Mouse (Mus musculus): Measurements from ENCODE around the gene Slc9b2.

Gene Slc9b2

DNA sequence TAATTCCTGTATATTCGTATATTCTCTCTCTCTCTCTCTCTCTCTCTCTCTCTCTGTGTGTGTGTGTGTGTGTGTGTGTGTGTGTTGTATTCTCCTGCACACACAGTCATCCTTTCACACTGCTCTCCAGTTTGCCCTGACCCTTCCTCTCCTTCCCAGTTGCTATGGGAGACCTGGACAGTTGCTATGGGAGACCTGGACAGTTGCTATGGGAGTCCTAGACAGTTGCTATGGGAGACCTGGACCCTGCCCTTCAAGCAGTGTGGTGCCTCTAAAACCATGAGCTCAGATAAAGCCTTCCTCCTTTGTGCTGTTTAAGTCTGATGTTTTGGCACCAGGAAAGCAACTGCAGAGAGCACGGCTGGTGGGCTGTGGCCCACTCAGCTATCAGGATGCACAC, 6.2 kb downstream of the Slc9b2 start:
- DNase-seq, result no peak

DNA sequence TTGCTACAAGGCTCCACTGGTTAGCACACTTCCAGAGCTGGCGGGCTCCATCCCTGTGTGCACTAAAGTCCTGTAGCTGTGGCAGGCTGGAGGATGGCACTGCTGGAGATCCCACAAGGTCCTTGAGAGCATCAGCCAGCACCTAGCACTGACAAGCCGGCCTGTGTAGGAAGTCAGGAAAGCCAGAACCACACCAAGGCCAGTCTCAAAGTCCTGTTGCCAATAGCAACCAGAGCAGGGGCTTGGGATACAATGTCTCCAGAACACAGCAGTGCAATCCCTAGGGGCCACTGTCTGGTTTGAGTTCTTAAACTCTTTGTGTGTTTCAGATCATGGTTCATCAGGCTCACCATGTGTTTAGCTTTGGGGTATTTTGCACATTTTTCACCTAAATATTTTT, 7.3 kb downstream of the Slc9b2 start:
- no peak for DNase-seq

DNA sequence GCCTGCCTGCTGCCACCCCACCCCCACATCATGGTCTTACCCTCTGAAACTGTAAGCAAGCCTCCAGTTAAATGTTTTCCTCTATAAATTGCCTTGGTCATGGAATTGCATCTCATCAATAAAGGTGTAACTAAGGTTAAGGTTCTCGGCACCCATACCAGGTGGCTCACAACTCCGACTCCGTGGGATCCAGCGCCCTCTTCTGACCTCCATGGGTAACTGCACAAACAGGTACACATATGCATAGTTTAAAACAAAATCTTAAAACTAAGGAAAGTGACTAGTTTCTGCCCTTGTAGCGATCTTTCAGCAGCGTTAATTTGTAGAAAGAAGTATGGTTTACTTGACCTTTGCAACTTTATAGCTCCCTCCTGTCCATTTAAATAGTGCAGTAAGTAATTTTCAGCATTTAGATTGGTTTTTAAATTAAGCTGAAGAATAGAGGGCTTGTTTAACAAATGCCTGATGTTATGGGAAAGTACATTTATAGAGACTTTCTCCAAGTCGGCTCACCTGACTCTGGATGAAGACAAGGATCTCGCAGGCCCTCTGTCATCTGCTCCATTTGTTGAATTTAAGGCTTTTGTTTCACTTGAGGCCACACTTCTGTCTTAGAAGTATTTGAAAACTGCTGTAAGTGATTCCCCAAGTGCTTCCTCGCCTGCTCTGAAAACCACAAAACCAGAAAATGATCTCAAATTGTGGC, 8.4 kb downstream of the Slc9b2 start:
- no peak for DNase-seq

DNA sequence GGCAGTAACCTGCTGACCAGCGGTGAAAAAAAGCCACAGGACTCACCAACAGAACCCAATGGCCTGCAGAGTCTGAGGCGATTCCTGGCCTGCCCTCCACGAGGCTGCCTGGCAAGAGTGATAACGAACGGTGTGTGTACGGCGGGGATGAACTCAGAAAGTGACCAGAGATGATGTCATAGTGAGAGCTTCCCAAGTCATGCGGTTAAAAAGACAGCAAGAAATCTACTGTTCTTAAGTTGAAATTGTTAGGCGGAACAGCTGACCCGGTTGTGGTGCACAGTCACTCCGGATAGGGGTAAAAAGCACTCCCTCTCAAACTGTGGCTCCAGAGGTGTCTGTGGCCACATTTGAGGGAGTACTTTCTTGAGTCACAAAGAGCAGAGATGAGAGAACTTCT, 10.8 kb downstream of the Slc9b2 start:
- no peak for DNase-seq

DNA sequence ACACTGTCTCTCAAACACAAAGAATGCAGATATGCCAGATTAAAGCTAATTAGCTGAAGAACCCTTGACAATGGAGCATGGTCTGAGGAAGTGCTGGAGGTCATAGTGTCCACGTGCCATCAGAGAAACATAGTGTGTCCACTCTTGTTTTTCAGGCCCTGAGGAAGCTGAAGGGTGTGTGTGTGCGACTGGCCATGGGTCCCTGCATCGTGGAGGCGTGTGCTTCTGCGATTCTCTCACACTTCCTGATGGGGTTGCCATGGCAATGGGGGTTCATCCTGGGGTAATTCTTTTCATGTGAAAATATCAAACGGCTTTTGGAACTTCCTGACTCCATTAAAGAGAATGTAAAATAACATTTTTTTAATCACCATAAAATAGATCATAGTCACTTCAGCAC, 16.9 kb downstream of the Slc9b2 start:
- no peak for DNase-seq

DNA sequence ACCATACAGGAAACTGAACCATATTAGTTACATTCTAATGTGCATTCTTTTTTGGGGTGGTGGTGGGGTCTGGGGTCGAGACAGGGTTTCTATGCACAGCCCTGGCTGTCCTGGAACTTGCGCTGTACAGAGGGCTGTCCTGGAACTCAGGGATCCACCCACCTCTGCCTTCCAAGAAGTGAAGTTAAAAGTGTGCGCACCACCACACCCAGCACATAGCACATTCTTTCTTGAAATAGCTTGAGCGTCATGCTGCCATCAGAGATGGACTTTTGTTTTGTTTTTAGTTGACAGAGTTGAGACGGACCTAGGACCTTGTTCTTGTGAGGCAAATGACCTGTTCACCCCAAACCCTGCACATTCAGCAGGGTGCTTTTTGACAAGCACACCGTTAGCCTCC, 19.7 kb downstream of the Slc9b2 start:
- DNase-seq, result no peak

DNA sequence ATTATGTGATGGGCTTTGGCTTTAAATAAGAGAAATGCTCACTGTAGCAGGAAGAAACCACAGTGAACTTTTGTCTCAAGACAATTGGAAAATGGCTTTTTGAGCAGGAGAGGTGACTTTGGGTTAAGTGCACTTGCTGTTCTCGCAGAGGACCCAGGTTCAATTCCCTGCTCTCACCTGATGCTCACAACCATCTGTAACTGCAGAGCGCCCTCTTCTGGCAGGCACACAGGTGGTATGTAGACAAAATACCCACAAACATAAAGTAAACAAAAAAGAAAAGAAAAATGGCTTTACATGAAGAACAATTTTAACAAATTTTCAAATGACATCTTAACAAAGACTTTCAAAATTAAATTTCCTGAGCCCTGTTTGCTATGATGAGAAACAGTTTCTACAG, 20.1 kb downstream of the Slc9b2 start:
- DNase-seq, result no peak

DNA sequence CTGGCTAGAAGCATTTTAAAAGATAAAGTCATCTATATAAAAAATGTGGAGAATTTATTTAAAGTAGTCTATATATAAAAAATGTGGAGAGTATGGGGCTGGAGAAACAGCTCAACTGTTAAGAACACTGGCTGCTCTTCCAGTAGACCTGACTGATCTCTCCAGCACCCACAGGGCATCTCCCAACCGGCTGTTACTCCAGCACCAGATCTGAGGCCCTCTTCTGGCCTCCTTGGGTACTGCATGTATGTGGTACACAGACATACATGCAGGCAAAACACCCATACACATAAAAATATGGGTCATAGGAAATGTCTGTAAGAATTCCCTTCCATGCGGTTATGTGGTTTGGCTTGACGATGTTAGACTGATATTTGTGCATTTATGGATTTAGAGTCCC, 21.1 kb downstream of the Slc9b2 start:
- peak; percentile 4 for DNase-seq

DNA sequence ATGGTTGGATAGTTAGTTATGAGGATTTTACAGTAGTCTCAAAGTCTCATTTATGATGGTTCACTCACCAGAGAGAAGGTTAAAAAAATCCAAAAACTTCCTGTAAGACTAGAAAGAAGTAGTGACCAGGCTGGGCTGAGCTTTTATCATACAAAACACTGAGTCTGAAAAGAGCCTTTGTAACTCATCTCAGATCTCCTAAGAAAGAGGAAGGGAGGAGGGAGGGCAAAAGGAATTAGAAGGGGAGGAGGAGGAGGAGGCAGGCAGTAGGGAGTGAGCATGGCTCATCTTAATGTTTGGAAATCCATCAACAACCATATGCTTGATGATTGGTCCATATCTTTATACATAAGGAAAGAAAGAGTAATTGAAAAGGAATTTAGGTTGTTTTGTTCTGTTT, 25.2 kb downstream of the Slc9b2 start:
- DNase-seq, result no peak

DNA sequence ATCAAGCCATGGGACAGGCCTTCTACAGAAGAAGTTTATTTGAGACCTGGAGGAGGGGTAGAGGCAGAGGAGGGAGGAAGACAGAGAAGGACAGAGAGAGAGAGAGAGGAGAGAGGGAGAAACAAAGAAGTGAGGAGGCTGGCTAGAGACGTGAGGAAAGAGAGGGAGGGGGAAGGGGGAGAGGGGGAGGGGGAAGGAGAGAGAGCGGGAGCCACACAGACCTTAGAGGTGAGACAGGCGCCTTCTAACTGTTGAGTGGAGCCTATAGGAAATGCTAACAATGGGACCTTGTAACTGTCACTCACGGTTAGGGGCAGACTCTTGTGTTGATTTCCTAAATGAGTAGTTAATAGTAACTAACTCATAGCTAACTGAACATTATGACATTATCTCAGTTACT, 26.3 kb downstream of the Slc9b2 start:
- no peak for DNase-seq

DNA sequence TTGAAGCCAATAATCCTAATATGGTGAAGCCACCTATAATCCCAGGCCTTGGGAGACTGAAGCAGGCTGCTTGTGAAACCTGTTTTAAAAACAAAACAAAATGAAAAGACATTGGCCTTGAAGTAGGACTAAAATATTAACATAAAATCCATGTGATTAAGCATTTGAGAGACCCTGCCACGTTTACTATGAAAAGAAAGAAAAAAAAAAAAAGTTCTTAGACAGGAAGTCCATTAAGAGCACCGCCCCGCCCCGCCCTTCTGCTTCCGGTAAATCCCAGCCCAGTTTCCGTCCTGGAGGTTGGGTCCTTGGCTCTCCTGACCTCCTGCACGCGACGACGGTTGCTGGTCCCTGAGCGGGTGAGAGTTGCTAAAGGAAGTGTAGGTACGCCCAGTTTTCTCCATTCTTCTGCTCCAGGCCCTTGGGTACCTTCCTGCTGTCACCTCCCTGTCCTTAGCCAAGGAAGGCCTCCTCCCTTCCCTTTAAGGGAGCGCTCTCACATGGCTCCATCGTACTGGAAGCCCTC, 40.3 kb downstream of the Slc9b2 start, which contains the start of gene Slc9b1:
Gene Slc9b1, plus strand, starts transcription at position 291 of the 526 bp plus-strand sequence.
- DNase-seq, result no peak

DNA sequence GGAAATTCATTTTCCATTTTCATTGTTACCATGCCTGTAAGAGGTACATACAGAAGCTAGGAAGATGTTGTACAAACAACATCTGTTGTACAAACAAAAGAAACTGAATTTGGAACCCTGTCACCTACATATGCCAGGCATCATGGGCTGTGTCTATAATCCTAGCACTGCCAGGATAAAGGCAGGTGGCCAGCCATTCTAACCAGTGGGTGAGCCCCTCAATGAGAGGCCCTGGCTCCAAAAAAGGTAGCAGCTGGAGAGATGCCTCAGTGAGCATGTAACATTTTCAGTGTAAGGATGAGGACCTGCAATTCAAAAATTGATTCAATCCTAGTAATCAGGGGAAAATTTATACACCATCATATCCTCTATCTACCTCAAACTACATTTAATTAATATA, 41.5 kb downstream of the Slc9b2 start:
- DNase-seq, result no peak

DNA sequence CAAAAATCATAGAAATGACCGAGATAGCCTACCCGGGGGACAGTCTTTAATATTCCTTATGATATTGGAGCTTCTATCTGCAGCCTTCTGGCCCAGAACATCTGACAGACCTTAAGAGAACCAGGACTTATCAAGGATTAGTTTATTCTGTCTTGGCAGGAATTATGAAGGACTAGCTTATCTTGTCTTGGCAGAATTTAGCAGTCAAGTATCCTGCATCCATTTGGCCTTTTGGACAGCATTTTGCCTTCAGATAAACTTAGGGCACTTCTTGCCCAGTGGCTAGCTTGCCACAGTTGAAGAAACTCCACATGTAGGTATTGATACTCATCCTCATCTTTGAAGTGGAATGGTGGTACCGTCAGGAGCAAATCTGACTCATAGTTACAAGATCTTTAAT, 44.4 kb downstream of the Slc9b2 start:
- DNase-seq, result no peak

DNA sequence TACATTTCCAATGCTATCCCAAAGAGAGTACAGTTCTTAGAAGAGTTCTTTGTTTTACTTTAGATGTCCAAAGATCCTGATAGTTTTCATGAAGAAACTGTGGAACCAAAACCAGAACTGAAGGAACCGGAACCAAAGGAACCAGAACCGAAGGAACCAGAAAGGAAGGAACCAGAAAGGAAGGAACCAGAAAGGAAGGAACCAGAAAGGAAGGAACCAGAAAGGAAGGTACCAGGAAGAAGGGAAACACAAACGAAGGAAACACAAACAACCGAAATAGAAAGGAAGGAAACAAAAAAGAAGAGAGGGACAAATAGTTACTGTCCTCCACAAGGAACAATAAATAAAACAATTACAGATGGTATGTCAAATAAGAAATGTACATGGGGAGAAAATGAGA, 49.9 kb downstream of the Slc9b2 start:
- no peak for DNase-seq

DNA sequence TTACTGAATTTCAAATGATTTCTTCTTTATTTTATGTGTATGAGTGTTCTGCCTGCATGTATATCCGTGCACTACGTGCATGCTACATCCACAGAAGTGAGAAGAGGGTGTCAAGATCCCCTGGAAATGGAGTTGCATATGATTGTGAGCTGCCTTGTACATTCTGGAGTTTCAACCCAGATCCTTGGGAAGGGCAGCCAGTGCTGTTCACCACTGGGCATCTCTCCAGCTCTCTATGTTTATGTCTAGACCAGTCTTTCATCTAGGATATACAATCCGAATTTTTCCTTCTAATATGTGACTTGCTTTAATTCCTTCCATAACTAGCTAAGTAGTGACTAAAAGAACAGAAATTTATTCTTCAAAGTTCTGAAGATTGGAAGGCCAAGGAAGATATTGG, 68.3 kb downstream of the Slc9b2 start:
- no peak for DNase-seq

DNA sequence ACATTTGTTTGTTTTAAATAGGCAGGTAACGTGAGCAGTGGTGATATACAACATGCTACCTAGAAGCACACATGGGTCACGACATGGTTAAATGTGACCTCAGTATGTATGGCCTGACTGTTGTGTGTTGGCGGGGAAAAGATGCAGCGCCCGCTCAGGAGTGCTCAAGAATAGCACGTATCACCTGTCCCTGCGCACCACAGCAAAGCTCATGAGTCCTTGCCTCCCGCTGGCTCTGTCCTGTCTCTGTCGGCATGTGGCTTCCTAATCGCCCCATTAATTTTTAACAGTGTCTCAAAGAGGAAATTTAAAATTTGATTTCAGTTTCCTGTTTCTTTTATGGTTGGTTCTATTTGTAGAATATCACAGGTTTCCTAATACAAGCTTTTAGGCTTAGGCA, 69.9 kb downstream of the Slc9b2 start:
- DNase-seq, result no peak

DNA sequence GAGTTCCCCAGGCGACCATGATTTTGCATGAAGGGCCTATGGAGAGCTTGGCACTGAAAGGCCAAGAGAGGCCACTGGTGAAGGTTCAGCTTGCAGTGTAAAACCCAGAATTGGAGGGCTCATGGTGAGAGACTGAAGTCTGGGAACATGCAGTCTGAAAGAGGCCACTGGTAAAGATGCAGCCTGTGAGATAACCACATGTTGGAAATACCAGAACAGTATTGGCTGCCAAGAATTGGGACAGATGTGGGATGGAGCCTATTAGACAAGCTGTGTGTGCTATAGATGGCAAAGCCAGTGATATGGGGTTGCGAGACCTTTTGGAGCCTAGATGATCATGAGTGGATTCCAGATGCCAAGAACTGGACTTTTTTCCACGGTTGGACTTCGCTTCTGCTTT, 72.4 kb downstream of the Slc9b2 start:
- no peak for DNase-seq

DNA sequence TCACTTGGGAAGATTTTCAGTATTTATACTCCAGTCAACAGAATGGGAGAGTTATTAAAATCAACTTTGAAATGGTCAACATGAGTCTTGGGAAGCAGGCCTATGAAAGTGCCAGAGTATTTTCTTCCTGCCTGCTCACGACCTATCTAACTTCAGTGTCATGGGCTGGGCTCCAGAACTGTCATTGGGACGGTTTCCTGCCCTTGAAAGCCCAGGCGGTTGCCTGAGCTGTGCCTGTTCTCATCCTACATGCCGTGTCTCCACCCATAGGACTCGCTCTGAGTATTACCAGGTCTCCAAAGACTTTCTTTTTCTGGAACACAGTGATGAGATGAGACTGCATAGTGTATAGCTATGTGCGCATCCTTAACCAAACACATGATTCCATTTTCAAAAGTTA, 85.7 kb downstream of the Slc9b2 start:
- DNase-seq, result no peak
